Mouse (Mus musculus) Muller cell, postnatal 12 days (primary cell): ENCODE results near the gene Wfikkn1.
"Not testable (repeated sequence)": the region's sequence is repeated elsewhere in the genome, so short reads cannot be mapped to it uniquely, and the experiment has no call there.

Experiments
- DNase-seq: peaks from one replicate; pipeline ENCODE4 v3.0.0-alpha.2; 2015; ENCODE audit errors: inconsistent ontology term

Gene Wfikkn1

DNA sequence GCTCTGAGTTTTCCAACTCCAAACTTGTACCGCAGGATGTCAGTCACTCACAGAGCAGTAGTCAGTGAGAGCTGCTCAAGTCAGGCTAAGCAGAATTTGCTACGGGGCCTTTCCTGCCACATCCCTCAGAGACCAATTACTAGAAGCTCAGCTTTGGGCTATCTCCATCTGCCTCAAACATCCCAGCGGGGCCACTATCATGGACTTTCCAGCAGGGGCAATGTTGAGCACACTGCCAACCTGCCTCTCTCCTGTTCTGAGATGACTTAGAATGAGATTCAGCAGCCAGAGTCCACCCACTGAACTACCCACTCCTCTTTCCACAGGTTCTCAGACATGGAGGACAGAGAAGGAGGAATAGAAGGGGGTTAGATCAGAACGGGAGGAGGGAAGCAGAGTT is 5.0 kb upstream of the Wfikkn1 start:
- no peak for DNase-seq

DNA sequence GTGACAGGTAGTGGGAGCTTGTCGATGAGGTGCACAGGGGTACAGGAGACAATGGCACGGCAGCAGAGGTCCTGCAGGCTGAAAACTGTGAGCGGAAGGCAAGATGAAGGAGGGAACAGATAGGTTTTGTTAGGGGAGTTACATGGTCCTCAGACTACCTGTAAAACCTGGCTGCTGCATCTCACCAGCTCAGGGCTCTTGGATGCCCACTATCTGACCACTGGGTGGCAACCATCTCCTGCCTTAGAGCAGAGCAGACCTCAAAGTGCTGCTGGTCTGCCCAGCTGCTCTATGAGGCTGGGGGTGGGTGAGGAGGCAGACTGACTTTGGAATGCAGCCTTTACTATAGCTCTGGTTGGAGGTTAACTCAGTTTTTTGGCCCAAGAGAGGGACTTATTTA is 3.2 kb upstream of the Wfikkn1 start:
- DNase-seq = no peak

DNA sequence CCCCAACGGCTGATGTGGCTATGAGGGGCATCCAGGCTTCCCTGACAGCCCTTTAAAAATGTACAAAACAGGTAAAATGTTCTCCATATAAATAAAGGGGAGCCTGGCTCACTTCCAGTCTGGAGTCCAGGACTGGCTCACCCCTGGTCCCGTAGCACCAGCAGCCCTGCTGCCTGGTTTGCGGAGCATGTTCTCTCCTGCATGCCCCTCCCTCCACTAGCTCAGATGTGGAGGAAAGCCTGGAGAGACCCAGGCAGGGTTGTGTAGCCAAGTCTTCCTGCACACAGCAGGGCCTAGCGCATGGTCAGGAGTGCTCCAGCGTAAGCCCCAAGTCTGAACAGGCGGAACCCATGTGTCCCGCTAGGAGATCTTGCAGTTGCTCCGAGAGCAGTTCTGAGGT is 2.6 kb upstream of the Wfikkn1 start:
- no peak for DNase-seq

DNA sequence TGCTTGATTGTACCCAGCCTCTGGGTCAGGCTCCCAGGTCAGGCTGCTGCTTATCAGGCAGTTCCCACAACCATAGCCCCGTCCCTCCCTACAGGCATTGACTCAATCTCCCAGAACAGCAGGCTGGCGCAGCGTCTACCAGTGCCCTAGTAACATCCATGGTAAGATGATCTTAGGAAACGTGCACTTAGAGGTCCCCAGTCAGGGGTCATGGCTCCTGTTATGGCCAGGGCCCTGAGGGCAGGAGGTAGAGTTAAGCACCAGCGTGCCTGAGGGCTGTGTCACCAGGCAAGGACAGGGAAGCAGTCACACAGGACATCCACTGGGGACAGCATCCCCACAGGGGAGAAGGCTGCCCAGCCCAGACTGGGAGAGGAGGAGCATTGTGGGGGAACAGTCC is 1.6 kb upstream of the Wfikkn1 start:
- no peak for DNase-seq

DNA sequence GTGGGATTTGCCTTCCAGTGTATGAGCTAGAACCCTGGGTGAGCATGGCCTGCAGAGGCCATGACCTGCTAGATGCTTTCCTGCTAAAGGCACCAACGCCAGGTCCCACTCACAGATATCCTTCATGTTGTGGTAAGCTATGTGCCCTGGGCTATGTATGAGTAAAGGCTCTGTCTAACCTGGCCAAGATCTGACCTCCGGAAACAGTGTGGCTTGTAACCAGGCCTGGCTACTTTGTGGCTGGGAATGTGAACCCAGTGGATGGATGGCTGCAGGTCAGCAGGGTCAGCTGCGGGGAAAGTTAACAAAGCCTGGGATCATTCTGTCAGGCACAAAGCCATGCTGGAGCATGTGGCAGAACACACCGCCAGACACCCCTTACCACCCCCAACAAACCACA is 1.0 kb upstream of the Wfikkn1 start:
- DNase-seq = peak; percentile 62

DNA sequence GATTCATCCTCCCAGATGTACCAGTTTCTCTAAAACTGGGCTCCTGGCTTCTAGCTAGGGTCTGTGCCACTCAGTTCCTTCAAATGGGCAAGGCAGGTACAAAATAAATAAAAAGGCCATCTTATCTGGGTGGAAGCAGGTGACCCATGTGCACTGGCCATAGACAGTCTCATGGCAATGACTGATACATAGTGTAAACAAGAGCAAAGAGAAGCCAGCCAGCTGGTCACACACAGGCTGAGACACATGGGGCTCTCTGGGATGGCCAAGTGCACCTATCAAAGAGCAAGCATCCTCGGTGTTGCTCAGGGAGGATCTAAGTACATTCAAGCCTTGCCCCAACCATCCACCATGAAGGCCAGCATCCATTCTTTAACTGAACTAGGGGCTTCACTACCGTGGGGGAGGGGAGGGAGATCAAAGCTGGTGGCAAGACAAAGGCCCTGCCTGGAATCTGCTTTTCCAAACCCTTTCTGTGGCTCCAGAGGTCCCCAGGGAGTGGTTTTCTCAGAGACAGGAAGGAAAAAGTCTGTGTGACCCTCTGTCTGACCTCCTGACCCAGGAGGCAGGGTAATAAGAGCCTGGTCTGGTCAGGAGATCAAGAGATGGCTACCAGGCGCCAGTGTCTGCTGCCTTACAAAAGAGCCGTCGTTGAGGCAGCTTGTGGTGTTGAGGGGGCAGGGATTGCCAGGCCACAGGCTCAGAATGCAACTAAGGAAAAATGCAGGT is 419 bp upstream of the Wfikkn1 start:
- no peak for DNase-seq

DNA sequence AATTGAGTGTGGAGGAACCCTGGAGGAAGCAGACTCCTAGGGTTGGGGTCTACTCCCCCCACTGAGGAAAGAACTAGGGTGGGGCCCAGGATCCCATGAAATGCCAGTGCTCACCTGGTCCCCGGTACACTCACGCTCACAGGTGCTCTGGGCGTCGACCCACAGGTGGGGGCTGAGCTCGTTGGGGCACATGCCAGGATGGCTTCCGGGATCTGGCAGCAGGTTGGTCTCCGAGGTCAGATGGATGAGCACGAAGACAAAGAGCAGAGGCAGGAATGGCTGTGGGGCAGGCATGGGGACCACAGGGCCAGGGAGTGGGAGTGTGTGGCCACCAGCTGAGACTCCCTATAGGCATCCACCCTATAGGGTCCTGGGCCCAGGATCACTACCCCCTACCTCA is 908 bp downstream of the Wfikkn1 start:
- no peak for DNase-seq

DNA sequence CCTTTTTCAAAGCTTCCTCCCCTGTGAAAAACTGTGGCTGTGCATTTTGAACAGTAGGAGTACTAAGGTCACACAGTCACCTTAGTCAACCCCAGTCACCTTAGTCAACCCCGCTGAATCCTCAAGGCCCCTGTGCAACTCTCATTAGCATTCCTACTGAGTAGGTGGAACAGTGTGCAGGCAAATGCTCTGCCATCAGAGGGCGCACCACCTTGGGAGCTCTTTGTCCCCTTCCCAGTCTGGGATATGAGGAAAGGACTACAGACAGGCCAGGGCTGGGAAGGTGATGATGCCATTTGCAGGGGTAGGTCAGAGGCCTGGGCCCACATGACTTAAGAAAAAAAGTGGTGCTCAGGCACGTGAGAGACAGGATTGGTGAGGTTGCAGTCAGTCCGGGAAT is 1.4 kb downstream of the Wfikkn1 start:
- DNase-seq = no peak

DNA sequence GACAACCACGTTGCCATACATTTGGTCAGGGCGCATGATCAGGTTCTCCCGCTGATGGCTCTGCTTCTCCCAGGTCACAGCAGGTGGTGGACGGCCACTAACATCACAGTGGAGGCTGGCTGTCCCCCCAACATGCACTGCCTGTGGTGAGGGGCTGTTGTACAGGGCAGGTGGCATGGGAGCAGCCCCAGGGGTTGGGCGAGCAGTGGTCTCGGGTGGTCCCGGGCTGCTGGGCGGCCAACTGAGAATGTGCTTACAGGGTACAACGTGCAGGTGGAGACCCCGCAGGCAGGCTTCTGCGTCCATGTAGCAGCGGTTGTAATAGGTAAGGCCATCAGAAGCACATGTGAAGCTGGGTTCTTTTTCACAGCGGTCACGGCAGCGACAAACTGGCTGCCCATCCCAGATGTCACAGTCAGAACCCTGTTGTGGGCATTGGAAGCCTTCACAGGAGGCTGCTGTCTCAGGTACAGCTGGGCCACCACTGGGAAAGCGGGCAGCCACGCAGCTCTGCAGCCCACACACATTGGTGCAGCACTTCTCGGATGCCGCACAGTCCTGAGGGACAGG is 2.0 kb downstream of the Wfikkn1 start:
- no peak for DNase-seq

DNA sequence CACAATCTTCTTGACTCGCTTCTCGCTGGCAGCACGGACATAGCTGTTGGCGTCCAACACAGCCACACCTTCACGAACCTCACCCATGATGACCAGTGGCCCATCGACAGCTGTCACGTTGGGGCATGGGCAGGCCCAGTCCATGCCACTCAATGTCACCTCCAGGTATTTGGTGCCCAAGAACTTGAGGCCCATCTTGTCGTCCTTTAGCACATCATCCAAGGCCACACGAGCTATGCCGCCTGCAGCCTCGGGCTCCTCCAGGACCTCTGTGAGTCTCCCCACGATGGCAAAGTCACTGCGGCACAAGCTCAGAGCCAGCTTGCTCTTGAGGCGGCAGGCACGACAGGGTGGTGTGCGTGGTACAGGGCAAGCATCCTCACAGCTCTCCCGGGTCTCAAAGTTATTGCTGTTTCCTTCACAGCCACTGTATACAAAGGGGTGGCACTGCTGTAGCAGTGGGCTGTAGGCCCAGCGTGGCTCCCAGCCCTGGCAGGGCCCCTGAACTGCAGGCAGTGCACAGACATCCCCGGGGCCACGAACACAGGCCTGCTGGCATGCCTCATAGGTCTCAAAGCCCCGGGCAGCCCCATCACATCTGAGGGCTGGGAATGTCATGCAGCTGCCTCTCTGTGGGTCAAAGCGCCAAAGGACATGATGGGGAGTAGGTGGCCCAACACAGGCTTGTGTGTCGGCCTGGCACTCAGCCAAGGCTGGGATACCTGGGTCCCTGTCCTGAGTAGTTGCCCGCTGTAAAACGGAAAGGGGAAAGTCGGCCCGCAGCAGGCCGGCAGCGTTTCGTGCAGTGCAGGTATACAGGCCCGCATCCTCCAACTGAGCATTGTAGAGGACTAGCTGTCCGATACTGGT is 2.7 kb downstream of the Wfikkn1 start:
- no peak for DNase-seq

DNA sequence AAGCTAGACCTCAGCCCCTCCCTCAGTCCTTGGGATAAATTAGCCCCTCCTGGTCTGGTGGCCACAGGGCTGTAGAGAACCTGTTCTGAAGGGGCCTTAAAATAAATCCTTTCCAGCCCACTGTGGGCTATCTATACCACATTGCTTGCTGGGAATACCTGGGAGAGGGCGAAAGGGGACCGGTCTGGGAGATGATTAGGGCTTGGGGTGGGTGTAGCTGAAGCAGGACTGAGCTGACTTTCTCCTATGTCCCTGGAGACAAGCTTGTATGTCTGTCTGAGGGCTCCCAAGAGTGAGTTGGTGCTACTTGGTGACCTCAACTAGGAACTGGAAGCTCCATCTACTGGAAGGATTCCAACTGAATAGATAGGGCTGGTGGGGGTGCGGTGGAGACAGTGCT is 3.6 kb downstream of the Wfikkn1 start:
- DNase-seq = no peak

DNA sequence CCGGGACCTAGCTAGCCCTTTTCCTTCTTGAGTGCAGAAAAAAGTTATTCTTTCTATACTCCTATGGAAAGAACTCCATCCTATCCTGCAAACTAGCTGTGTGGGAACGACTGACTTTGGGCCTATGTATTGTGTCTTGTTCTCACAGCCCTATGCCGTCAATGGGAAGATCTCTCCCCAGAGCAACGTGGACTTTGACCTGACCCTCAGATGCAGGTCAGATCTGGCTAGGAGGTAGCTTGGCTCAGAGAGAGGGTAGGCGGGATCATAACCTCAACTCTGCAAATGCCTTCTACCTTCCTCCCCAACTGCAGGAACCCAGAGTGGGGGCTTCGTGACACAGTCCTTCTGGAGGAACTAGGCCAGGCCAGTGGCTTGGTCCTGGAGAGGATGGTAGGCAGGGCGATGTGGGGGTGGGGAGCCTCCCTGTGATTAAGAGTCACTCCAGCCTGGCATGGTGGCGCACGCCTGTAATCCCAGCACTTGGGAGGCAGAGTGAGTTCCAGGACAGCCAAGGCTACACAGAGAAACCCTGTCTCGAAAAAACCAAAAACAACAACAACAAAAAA is 4.2 kb downstream of the Wfikkn1 start:
- DNase-seq = no peak

DNA sequence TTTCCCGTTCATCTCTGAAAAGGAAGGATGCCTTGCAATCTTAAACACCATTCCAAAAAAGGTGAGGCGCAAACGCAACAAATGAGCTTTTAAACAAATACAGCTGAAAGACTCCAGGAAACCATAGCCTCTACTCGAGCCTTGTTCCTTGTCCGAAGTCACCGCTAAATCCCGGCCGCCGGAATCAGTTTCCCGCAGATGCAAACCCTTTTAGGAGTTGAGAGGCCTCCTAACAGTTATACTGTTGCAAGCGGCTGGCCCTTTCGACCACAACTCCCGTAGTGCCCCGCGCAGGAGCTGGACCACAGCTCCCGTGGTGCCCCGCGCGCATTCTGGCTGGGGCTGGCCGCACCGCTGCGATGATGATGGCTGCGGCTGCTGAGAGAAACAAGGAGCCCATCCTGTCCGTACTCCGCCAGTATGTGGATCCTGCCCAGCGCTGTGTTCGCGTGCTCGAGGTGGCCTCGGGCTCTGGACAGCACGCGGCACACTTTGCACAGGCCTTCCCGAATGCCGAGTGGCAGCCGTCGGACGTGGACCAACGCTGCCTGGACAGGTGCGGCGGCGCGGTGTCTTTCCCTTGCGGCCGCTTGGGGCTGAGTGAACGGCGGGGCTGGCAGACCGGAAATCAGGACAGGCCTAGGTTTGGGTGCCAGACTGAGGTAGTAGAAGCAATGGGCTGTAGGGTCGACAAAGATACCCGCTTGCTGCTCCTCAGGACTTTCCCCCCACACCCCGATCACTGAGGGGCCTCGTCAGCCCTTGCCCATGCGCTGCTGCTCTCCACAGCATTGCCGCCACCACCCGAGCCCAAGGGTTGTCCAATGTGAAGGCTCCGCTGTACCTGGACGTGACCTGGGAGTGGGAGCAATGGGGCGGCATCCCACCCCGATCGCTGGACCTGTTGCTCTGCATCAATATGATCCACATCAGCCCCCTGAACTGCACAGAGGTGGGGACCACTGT is 5.2 kb downstream of the Wfikkn1 start:
- peak; percentile 90 for DNase-seq

DNA sequence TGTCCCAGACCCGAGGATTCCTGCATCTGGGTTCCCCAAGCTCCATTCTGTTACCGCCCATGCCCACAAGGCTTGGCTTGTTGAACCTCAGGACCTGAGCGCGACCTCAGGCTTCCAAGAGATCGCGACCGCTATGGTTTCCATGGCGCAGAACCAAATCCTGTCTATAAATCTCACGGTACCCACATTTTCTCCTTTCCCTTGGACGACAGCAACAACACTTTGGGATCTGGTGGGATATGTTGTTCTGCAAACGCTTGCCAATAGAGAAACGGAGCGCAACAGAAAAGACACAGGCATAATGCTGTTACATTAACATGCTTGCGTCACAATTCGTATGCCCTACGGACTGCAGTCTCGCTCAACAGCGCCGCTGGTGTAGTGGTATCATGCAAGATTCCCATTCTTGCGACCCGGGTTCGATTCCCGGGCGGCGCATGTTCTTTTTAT is 5.9 kb downstream of the Wfikkn1 start, which contains the start of gene Mettl26:
Gene Mettl26, plus strand, starts transcription at position 354 of the 450 bp plus-strand sequence.
- DNase-seq = peak; percentile 90

DNA sequence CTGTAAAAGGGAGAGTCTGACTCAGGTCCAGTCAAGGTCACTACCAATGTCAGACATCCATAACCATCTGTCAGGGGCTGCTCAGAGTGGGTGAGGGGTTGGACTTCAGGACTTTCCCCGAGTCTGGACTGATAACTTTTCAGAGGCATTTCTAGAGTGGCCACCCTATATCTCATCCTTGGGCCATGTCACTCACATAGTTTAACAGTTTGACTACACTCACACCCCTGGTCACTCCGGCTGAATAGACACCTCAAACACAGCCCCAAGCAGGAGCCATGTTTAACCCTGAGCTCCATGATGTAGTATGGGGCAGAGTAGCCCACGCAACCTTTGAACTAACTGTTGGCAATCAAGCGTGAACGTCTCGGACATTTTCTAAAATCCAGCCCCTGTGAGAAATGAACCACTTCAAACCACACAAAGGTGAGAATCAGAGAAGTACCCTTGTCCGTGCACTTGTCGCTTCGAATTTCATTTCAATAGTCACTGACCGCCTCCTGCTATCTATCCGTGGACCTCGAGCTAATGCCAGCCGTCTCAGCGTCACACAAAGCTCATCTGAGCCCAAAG is 6.4 kb downstream of the Wfikkn1 start:
- no peak for DNase-seq

DNA sequence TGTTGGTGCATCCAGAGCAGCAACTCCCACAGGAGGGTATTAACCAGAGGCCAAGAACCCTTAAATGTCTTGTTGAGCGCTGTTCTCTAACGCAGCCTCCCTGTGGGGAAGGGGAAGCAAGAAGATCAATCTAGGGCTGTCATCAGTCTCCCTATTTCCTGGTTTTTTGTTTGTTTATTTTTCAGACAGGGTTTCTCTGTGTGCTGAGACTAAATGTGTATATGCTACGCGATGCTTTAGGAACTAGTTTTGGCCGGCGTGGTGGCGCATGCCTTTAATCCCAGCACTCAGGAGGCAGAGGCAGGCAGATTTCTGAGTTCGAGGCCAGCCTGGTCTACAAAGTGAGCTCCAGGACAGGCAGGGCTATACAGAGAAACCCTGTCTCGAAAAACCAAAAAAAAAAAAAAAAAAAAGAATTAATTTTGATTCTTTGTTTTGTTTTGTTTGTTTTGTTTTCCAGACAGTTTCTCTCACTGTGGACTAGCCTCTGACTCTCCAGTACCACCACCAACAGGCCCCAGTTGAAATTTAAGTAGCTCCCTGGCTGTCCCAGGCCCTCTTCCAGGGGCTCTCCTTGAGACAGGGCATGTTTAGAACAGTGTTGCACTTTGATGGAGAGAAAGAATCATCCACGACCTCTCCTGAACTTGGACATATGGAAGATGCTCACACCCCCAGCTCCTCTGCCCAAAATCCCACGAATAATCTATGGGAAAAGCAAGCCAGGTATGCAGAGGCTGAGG is 7.1 kb downstream of the Wfikkn1 start:
- no peak for DNase-seq

DNA sequence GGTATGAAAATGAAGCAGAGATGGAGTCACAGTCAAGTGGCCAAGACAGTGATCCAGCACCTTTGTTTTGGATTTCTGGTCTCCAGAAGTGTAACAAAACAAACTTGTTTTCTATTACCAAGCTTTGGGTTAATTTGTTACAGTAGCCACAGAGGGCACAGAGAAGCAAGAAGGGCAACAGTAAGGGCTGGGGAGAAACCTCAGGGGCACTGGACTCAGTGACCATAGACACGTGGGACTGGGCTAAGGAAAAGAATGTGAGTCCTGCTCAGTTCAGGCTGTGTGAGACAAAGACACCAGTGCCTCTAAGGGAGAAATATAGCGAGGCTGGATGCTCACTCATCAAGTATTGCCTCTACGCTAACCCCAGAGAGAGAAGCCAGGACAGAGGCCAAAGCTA is 8.0 kb downstream of the Wfikkn1 start:
- DNase-seq = no peak

DNA sequence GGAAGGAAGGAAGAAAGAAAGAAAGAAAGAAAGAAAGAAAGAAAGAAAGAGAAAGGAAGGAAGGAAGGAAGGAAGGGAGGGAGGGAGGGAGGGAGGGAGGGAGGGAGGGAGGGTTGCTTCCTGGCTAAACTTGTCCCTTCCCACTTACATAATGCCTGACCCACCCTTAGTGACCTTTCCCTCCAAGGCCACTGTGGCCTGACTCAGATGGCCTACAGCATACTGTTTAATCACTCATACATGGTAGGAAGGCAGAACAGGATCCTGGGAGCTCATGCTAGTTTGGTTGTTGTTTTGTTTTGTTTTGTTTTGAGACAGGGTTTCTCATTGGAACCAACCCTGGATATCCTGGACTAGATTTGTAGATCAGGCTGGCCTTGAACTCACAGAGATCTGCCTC is 9.1 kb downstream of the Wfikkn1 start:
- DNase-seq = not testable (repeated sequence)

DNA sequence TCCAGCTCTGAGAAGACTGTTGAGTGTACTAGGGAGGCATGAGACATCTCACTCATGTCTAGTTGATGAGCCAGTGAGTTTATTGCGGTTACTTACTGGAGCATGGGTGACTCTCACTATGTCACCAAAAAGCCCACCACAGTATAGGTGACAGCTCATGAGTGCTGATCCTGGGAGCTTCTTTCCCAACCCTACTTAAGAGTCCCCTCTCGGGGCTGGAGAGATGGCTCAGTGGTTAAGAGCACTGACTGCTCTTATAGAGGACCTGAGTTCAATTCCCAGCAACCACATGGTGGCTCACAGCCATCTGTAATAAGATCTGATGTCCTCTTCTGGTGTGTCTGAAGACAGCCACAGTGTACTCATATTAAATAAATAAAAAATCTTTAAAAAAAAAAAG is 10.7 kb downstream of the Wfikkn1 start:
- DNase-seq = no peak

DNA sequence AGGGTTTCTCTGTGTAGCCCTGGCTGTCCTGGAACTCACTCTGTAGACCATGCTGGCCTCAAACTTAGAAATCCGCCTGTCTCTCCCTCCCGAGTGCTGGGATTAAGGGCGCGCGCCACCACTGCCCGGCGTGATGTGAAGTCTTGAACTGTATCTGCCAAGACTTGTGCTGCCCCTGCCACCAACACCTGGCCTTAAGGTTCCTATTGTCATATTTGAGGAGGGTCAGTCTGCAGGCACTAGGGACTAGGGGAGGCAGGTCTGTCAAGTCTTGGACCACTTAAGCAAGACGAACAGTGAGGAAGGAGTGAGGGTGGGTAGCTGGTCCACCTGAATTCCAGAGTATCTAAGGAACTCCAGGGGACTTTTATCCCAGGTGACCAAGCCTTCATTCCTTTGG is 11.2 kb downstream of the Wfikkn1 start:
- DNase-seq = no peak
